Mouse (Mus musculus) ES-E14 (cell line): ENCODE measurements around the gene Abcc3.

Source experiments
- HCFC1 ChIP-seq: IDR thresholded peaks from 2 replicates; pipeline ENCODE4 v1.6.1; 2012; ENCODE audit warnings: low read length, inconsistent platforms, borderline replicate concordance; ENCODE audit not compliant: insufficient read depth
- MAFK ChIP-seq: IDR thresholded peaks from 2 replicates; pipeline ENCODE4 v1.6.1; 2014; ENCODE audit warnings: mild to moderate bottlenecking, low read depth, low read length, inconsistent platforms; ENCODE audit not compliant: insufficient read depth
- ZC3H11A ChIP-seq: IDR thresholded peaks from 2 replicates; pipeline ENCODE4 v1.6.1; 2012; ENCODE audit warnings: low read depth, mild to moderate bottlenecking, inconsistent platforms, low read length, borderline replicate concordance
- ZNF384 ChIP-seq: IDR thresholded peaks from 2 replicates; pipeline ENCODE4 v1.6.1; 2012; ENCODE audit warnings: low read depth, low read length, inconsistent platforms

- TF ChIP-seq HCFC1 (no peak), ZNF384 (no peak), MAFK (no peak), ZC3H11A (no peak)
Observed at GRCm38 (mm10) chr11:94441752-94442151, 49.0 kb upstream of the Abcc3 start.
